Mouse (Mus musculus): ENCODE results near the gene Sdk1.

Sdk1 gene

DNA sequence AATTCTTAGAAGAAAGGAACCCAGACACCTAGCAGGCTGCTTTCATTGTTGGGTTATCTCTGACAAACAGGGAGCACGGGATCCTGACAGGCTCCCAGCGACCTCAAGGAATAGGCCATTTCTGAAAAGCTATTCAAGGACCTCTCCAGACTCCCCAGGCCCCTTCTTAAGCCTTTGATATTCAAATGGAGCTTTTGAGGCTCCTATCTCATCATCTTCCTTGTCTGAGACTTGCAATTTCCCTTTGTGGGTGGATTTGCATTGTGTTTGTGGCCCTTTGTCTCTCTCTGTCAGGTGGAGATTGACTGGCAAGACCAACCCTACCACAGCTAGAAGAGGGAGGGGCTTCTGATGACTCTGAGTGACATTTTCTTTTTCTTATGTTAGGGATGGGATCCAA lies 888.7 kb downstream of the Sdk1 start:
- no peak for DNase-seq (ENCODE audit: low read depth)

DNA sequence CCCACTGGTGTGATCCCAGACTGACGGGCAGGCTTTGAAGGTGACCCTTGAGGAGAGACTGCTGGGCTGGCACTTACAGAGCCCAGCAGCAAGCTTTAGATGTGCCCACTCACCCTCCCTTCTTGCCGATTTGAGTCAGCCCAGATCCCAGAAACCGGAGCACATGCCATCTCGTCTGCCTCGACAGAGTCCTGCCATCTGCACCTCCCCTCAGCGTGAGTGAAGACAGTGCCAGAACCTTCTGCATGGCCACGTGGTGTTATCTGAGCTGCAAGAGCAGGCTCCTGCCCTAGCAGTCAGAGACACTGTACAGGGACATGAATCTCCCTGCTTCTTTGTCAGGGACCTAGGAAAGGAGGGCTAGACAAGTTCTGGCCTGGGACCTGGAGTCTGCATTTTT lies 898.7 kb downstream of the Sdk1 start:
- DNase-seq (ENCODE audit: low read depth): no peak

DNA sequence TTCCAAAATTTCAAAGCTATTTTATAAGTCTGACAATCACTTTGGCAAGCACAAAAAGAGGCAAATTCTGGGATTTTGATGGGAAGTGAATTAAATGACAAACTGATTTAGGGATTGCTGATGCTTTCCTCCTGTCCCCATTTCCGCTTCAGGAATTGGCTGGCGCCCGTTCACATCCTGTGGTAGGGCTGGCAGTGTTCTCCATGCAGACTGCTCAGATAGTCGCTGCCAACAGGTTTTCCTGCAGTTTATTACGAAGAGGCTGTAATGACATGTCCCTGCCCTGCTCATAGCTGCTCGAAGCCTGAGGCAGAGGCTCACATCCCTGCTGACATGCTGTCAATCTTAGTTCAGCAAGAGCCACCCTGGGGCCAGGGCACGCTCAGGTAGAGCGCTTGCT lies 908.3 kb downstream of the Sdk1 start:
- DNase-seq (ENCODE audit: low read depth): no peak

DNA sequence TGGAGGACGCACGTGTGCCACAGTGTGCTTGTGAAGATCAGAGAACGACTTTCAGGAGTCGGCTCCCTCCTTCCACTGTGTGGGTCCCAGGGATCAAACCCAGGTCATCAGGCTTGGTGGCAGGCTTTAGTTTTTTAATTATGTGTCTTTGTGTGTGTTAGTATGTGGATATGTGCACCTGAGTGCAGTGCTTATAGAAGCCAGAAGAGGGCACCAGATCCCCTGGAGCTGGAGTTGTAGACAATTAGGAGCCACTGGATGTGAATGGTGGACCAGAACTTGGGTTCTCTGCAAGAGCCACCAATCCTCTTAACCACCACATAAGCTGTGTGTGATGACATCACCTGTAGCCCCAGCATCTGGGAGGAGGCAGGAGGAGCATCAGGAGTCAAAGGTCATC lies 909.5 kb downstream of the Sdk1 start:
- DNase-seq (ENCODE audit: low read depth): no peak

DNA sequence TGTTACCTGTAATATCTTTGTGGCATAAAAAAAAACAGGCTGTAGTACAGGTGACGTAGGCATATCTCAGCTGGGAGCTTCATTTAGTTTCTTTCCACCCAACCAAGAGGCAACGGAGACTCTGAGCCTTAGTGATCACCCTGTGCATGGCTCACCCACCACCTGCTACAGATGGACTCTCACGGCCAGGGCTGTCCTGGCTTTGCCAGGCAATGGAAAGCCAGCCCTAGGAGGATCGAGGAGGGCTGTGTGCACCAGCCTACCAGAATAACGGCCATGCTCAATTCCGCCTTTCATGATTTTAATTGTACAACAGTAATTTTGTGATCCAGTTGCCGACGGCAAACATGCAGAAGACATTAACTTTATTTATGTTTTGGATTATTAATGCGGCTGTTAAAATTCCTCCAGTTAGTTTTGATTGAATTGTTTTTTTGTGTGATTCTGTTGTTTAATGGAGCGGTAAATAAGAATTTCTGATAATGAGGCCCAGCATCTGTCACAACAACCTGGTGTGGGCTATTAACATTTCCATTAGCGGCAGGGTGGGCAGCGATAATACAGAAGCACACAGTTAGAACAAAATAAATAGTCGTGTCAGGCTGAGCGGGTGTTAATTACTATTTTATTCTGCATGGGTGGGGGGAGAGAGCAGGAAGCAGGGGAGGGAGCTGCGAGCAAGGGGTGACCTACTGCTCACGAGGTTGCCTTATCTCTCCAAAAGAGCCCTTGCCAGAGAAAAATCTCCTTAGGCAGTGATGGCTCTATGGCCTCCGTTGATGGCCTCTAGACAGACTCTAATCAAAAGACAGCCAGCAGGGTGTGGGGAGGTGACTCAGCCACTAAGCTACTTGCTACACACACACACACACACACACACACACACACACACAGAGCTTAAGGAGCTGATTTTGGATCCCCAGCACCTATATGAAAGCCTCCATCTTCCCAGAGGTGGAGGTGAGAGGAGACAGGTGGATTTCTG lies 915.9 kb downstream of the Sdk1 start:
- no peak for DNase-seq (ENCODE audit: low read depth)

DNA sequence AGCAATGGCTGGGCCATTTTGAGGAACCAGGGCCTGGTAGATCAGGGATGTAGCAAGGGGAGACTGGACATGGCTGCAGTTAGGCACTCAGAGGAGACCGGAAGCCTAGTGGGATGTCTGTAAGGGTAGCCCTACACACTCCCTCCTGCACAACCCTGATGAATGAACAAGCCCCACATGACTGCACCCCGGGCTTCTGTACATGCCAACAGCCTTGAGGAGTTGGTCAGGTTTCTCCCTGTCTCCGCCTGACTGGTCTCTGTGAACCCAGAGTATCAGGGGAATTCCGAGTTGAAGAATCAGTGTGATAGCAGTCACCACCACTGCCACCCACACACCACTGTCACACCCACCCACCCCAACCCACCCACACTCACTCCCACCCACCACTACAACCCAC lies 922.2 kb downstream of the Sdk1 start:
- DNase-seq (ENCODE audit: low read depth): no peak

DNA sequence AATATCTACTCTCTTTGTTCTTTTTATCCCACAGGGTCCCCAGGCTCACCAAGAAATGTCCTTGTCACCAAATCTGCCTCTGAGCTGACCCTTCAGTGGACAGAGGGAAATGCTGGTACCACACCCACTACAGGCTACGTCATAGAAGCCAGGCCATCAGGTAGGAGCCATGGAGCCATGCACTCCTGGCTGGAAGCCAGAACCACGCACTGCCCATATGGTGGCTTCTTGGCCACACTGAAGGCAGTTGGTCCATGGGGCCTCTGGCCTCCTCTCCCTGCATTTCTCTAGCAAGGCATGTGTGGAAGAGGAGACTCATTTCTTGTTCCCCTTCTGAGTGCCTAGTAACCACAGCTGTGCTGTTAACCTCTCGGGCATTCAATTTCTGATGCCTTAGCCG lies 932.3 kb downstream of the Sdk1 start:
- DNase-seq (ENCODE audit: low read depth): no peak

DNA sequence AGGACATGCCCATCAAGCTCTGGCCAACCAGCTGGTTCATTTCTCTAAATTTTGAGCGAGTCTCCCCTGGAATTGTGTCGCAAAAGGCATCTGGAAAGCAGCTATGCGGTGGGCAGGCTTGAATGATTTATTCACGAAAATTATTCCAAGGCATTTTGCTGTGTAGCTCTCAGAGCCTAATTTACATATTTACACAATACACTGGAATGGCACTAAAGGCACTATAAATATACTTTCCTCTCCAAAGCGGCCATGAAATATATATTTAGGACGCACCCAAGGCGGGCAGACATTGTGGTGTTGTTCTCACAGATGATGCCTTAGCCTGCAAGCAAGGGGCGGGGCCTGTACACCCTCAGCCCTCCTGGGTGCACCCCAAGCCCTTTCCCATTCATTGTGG lies 936.9 kb downstream of the Sdk1 start:
- DNase-seq (ENCODE audit: low read depth): no peak

DNA sequence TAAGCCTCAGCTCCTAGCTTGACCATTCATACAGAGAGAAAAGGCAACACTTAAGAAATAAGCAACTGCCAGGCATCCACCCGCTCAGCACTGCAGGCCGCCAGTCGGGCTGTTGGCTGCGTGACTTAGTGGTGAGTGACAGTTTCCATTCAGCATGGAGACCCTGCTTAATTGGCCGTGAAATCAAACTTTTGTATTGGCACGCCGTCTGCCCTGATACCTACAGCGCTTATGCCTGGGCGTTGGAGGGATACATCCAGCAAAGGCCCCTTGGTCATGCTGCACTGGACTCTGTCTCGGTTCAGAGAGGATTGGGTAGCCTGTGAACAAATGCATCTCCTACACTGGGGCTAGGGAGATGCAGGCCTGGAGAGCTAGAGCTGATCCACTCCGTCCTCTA lies 938.0 kb downstream of the Sdk1 start:
- DNase-seq (ENCODE audit: low read depth): no peak

DNA sequence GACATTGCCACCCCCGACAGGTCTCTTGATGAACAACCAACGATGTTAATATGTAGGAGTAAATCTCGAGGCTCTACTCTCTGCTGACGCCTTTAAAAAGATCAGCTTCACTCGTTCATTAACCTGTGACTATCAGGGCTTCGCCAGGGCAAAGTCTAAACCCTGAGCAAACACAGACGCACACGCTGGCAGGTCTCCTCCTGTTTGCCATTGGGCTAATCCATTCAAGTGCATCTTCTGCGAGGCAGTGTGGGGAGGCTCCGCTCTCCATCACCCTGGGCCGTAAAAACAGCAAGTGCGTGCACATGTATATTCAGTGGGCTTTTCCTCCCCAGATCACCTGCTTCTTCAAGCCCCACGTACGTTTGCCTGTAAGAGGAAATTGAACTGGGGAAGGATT lies 940.6 kb downstream of the Sdk1 start:
- no peak for DNase-seq (ENCODE audit: low read depth)

DNA sequence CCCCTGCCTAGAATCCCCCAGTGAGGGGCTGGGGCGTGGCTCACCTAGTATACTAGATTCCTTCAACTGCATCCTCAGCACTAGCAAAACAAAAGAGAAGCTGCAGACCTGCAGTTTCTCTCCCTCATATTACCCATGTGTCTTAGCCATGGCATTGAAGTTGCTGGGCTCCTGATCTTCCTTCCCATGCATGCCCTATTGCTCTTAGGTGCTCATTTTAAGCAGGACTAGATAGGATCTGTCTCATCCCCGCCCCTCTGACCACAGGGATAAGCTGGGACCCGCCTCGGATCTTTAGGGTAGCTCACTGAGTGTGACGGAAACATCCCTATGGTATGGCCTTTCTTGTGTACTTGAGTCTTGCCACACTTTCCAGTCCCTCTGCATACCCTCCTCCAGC lies 947.5 kb downstream of the Sdk1 start:
- DNase-seq (ENCODE audit: low read depth): no peak

DNA sequence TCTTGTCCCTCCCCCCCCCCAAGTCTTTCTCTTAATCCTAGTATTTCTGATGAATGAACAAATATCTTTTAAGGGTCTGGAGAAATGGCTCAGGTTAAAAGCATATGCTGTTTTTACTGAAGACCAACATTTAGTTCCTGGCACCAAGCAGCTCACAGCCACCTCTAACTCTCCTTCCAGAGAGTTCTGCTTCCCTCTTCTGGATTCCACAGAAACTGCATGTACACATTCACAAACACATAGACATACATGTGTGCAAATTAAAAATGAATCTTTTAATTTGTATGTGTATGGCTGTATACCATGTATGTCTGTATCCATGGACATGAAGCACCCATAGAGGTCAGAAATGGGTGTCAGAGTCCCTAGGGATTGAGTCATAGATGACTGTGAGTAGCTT lies 968.6 kb downstream of the Sdk1 start:
- DNase-seq (ENCODE audit: low read depth): no peak

DNA sequence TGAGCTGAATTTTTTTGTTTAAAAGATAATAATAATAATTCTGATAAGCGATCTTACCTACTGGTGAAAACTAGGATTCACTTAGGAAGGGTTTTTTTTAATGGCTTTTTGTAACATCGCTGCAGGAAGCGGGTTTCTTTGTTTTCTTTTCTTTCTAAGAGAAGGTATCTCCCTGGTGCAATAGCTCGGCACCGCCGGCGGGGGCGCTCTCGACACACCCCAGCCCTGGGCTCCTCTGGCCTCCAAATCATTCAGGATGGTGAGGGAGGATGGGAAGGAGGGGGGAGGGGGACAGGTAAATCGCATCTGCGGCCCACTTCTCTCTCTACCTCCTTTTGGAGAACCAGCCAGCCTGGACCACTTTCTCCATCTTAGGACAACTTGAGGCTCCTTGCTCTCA lies 971.0 kb downstream of the Sdk1 start:
- DNase-seq (ENCODE audit: low read depth): no peak

DNA sequence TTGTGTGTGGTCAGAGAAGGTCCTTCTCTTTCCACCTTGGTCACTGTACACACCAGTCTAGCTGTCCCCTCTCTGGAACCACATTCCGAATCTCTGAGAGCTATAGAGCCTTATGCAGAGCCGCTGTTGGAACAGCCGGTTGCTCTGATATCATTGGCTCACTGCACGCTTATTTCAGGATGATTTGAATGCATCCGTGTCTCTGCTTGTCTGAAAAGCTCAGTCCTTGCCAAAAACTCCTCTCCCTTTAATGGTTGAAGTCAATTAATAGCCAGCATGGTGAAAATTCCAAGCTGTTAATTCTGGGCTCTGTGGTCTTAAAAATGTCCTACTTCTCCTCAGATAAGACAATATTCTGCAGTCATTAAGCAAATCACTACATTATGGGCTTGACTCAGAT lies 974.7 kb downstream of the Sdk1 start:
- DNase-seq (ENCODE audit: low read depth): no peak

DNA sequence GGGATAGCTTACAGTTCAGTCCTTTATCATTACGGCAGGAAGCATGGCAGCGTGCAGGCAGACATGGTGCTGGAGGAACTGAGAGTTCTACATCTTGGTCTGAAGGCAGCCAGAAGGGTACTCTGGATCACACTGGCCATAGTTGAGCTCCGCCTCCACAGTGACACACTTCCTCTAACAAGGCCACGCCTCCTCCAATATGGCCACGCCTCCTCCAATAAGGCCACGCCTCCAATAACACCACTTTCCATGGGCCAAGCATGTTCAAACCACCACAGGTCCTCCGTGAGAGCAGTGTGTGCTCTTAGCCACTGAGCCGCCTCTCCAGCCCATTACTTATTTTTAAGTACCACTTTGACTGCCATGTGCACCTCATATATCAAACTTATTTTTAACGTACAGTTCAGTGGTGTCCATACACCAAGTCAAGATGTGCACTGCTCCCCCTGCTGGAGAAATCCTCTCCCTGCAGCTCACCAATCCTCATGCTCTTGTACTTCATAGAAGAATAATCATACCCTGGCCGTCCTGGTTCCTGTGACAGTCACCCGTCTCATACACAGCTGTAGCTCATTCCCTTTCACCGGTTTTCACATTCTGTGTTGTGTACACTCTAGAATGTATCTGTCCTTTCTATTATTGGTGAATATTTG lies 979.7 kb downstream of the Sdk1 start:
- no peak for DNase-seq (ENCODE audit: low read depth)

DNA sequence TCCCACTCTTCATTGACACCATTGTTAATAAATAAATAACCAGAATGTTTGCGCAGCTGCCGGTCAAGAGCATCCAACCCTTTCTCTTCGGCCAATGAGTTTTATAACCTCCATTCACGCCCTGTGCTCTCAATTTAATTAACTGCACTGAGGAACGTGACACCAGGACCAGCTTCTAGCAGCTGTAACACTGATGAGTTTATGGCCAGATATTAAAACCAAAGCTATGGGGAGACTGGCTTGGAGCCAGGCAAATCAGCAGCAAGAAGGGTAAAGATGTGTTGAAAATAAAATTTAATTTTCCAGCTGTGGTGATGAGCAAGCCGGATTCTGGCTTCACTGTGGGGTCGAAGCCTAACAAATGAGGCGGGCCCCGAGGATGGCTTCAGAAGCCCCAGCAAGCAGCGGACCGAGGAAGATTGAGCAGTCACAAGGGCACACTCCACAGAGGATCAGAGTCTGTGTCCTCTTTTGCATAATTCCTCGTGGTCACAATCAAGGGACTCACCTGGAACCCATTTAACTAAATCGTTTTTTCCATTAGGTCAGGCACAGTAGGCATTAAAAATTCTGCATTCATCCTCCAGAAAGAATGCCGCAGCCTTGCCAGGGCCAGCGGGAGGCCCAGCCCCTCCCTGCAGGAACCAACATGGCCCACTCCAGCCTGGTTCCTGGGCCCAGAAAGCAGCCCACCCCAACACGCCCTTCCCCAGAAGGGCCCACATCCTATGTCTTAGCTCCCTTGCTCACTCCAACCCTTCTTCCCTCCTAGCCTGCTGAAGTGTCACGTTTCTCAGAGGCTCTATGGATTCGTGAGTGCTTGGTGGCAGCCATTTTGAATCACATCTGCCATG lies 987.9 kb downstream of the Sdk1 start:
- DNase-seq (ENCODE audit: low read depth): no peak

DNA sequence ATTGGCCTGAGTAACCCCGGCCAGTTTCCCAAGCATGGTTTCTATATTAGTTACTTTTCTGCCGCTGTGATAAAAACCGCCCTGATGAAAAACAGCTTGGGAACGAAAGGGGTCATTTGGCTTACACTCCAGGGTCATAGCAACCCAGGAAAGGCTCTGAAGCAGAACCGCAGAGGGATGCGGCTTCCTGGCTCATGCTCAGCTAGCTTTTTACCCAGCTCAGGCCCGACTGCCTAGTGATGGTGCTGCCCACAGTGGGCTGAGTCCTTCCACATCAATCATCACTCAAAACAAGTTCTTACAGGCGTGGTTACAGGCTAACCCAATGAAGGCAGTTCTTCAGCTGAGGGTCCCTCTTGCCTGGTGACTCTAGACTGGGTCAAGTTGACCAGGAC lies 988.5 kb downstream of the Sdk1 start:
- DNase-seq (ENCODE audit: low read depth): no peak

DNA sequence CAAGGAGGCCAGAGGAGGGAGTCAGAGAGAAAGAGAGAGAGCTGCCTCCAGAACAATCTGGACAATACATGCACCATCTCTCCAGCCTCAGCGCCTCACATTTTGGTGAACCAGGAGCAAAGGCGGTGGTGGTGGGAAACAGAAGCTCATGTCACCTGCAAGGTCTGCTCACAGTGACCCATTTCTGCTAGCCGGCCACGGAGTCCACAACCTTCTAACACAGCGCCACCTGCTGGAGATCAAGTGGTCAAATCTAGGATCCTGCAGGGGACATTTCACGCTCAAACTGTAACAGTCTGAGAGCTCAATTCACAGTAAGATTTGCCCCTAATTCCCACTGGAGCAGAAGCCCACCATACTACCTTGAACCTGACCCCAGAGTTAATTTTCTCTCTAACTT lies 999.0 kb downstream of the Sdk1 start:
- DNase-seq (ENCODE audit: low read depth): no peak

DNA sequence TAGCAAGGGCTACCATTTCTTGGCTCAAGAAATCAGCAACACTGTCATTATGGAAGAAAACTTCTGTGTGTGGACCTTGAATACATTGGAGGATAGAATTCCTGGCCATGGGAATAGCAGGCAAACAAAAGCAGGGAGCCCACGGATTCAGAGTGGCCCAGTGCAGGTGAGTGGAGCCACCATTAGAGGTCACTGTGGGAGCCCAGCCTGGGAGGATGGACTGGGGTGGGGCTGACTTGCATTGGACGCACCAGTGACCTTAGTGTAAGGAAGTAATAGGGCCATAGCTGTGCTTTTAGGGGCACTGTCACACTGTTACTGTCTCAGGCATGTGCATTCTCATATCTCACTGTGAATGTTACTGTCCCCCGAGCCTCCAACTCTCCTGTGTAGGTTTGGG lies 1001.3 kb downstream of the Sdk1 start:
- DNase-seq (ENCODE audit: low read depth): no peak

DNA sequence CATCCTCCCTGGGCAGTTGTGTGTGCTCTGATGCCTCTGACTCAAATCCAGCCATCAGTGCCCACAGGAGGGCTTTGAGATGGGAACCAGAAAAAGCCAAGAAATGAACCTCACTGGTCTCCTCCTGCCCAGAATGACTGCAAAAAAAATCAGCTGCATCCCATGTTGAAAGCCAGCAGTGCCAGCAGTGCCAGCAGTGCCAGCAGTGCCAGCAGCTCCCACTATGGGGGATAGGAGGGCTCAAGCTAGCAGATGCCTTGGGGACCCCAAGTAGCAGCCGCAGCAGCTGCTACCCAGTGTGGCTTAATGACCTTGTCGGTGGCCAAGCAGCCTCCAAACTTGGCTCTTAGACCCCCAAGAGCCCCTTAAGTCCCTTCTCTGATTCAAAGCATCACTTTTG lies 1001.8 kb downstream of the Sdk1 start:
- no peak for DNase-seq (ENCODE audit: low read depth)

DNA sequence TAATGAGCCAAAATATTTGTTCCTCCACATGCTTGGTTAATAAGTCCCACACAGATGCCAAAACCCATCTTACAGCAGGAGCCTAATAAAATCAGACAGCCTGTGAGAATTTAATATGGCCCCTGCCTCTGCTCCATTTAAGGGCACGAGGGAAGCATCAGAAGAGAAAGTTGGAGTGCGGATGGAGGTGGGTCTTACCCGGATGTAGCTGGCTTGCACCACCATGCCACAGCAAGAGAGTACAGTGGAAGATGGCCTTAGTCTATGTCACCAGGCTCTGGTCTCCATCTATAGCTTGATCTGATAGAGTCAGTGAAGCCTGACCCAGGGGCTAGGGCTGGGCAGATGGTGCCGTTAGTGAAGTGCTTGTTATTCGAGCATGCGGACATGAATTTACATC lies 1014.9 kb downstream of the Sdk1 start:
- DNase-seq (ENCODE audit: low read depth): no peak

DNA sequence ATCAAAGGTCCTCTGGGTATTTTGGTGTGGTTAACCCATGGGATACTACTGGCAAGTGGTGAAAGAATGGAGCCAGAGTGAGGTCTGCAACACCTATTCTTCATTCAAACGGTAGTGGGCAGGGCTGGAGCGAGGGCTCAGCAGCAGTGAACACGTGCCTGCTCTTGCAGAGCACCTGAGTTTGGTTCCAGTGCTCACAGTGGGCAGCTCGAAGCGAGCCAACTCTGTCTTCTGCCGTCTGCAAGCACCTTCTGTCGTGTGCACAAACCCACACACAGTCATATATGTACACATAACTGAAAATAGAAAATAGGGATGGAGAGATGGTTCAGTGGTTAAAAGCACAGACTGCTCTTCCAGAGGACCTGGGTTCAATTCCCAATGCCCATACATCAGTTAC lies 1017.4 kb downstream of the Sdk1 start:
- no peak for DNase-seq (ENCODE audit: low read depth)

DNA sequence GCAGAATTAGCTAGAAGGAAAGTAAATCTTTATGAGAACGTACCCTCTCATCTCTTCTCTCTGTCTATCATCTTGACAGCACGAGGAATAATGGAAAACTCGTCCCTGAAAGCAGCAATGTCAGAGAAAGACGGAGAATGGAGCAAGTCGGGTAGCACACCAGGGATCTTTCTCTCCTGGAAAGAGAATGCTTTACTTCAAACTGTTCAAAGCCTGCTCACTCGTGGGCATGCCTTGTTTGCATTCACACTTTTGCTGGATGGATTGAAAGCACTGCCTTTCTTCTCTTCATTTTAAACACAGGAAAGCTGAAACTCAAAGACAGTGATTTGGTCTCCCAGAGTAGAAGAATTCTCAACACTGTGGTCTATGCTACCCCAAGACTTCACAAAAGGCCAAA lies 1020.8 kb downstream of the Sdk1 start:
- no peak for DNase-seq (ENCODE audit: low read depth)

All from fibroblast of lung, adult 2 months (primary cell).